Mouse (Mus musculus): ENCODE results near the gene Tulp3.

GRCm38 (mm10) chr6:128300134-128301001 lies 55.3 kb downstream of the Tulp3 start, which contains the start of gene Tead4:
- no peak for TF ChIP-seq CTCF (IDR thresholded peaks at IDR 0.05; ENCODE audit: low read depth, low read length)
- no peak for TF ChIP-seq POLR2AphosphoS5 (IDR thresholded peaks at IDR 0.05; ENCODE audit: insufficient replicate concordance, low read depth, low read length)
